Mouse (Mus musculus) kidney, postnatal 14 days (tissue): ENCODE measurements around the gene Itgb3bp.

ENCODE experiments used
- DNase-seq: peaks from one replicate; pipeline ENCODE4 v3.0.0; 2022; ENCODE audit warnings: mixed read lengths

Itgb3bp gene

GRCm38 (mm10) chr4:99931240-99931580 is 1.6 kb upstream of the Itgb3bp start:
- no peak for DNase-seq

GRCm38 (mm10) chr4:99930518-99931239 is 1.1 kb upstream of the Itgb3bp start:
- DNase-seq, result no peak

DNA sequence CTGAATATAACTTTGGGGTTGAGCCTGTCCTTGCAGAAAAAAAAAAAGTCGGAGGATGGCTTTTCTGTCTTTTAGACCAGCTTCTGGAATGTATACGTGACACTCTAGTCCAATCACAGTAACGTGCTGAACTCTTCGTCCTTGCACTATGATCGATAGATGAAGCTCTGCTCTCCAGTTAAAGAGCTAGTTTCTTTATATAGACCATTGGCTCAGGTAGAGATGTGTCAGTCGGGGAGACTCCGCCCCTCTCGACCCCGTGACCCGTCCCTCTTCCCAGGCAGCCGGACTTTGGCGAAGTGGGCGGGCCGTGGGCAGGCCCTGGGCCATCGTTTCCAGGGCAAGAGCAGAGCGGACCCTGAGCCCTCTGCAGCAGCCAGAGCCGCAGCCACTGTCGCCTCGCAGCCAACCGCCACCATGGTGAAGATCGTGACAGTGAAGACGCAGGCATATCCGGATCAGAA is 432 bp downstream of the Itgb3bp start, which contains the start of gene Pgm1:
Pgm1 (plus strand) TSS at position 266 of the 464 bp plus-strand sequence.
- peak; percentile 94 for DNase-seq

GRCm38 (mm10) chr4:99928521-99928920 is 1.1 kb downstream of the Itgb3bp start:
- DNase-seq, result no peak

- DNase-seq, result no peak
Observed at GRCm38 (mm10) chr4:99926380-99926779, 3.2 kb downstream of the Itgb3bp start.

GRCm38 (mm10) chr4:99913894-99914451 is 15.6 kb downstream of the Itgb3bp start:
- no peak for DNase-seq

DNA sequence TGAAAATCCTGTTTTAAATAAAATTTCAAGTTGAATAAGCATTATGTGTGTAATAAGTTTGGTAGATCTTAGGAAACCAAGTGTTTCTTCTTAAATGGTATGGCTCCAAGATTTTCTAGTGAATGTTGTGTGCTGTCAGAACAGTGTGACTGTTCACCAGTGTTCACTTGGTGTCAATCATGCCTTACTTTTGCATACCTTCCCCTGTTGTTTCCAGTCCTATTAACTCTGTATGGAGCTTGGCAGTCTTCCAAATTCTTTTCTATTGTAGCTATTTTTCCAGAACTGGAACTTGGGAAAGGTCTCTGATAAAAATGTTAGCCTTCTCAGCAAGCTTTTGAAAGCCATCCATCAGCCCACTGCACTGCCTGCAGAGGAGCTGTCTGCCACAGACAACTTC is 47.2 kb downstream of the Itgb3bp start:
- DNase-seq, result no peak

GRCm38 (mm10) chr4:99881882-99882281 is 47.7 kb downstream of the Itgb3bp start:
- peak; percentile 13 for DNase-seq

DNA sequence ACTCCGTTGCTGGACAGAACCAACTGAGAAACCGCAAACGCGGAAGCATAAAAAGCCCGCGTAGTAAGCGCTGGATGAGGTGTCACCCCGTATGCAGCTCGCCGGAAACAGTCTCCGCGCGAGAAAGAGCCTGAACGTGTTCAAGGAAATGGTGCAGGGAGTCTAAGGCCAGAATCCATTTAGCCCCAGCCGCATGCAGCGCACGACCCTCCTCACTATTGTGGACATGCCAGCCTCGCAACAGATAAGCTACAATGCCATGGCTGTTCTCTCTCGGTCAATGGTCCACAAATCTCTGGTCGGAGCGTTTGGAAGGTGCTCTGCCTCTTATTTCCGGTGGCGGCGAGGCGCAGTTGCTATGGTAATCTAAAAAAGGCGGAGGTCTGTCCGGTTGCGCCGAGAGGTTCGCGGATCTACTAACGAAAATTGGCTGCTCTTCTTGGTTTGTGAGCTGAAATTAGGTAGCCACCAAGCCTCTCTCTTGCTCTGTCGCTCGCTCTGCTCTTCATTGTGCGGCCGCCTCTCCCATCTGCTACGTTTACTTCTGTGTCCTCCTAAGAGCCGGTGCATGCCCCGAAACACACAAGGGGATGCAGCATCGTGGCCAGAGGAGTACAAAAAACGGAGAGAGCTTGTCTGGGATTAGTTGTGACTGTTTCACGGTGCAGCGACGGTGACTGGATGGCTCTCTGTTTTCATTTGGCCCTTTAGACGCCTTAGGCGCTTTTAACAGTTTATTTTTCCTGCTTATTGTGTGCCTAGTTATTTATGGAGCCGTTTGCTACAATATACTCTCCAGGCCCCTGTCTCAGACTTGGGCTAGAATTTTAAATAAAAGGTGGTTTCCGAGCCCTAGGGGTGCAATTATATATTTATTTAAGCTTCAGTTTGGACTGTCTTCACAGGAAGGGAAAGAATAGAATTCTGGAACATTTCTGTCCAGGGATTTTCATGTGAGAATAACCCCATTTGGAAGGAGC is 100.2 kb downstream of the Itgb3bp start, which contains the start of gene Efcab7:
Efcab7 (plus strand) TSS at position 105 of the 980 bp plus-strand sequence.
- peak; percentile 84 for DNase-seq

GRCm38 (mm10) chr4:99828739-99829093 is 100.9 kb downstream of the Itgb3bp start:
- DNase-seq, result no peak

GRCm38 (mm10) chr4:99828337-99828736 is 101.3 kb downstream of the Itgb3bp start:
- DNase-seq, result no peak

DNA sequence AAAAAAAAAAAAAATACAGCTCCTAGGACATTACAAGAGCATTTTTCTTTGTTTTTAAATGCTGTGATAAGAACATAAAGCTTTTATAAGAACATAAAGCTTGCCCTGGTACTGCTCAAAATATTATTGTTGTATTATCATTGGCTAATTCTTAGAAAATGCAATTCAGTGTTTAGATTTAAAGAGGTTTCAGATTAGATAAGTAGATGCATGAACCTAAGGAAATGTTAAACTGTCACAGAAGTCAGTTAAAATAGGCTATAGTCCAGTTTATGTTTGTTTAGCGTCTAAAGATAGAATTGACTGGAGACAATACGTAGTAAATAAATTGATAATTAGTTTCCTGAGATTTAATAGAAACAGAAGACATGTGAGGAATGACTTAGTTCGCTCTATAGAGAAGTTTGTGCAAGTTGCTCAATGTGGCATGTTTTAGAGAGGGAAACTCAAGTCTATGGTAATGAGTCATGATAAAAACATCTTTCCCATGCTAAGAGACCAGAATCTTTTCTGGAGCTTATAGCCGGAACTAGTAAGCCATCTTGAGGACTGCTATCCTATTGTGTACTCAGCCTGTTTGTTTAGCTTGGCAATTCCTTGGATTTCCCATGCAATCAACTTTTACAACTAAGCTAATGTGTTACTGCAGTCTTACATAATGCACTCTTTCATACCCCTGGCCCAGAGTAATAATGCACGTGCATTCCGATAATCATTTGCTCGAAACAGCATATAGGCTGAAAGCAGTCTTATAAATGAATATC is 112.7 kb downstream of the Itgb3bp start:
- no peak for DNase-seq

DNA sequence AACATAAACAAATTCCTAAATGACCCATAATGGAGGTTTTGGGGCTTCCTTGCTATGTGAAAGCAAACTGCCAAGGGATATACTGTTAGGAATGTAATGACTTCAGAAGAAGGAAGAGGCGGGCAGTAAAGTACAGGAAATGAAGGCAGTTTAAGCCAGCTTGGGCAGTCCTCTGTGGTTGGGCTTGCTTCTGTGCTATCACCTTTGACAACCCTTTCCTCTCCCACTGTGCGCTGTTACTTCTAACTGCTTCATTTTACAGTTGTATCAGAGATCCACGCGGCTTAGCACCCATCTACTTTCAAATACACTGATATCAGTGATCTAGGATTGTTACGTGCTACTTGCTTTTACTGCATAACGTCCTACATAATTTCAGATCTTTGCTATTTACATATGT is 137.2 kb downstream of the Itgb3bp start:
- DNase-seq, result no peak

DNA sequence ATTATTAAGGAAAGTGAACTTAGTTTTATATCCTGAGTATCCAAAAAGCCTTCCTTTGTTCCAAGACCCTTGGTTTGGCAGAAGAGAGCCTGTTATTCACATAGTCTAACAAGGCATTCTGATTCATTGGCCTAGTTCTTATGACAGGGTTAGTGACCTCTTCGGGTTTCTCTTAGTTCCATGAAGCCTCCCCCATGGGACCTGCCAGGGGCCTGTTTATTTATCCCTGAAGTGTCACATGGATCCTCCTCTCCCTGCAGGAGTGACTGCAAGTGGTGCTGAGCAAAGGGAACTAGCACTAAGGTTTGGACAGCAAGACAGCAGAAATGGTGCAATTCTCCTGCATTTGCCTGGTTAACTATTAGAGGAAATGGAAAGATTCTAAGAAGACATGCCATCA is 156.6 kb downstream of the Itgb3bp start:
- peak; percentile 33 for DNase-seq

DNA sequence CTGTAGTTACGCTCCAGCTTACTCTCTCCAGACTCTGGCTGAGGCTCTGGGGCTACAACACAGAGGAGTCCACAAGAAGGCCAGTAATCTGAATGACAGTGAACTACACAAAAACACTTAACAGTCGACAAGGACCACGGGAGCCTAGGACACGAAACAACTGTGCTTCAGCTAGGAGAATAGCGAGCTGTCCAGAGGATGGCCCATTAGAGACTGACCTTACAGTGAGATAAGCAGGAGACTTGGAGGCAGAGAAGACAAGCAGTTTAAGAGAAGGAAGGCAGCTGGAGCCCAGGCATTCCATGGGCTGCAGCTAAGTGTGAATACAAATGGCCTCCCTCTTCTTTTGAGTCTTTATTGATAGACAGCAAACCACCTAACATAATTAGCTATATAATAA is 159.1 kb downstream of the Itgb3bp start:
- DNase-seq, result peak; percentile 53

GRCm38 (mm10) chr4:99766753-99767152 is 162.9 kb downstream of the Itgb3bp start:
- peak; percentile 50 for DNase-seq

GRCm38 (mm10) chr4:99766303-99766702 is 163.3 kb downstream of the Itgb3bp start:
- no peak for DNase-seq

DNA sequence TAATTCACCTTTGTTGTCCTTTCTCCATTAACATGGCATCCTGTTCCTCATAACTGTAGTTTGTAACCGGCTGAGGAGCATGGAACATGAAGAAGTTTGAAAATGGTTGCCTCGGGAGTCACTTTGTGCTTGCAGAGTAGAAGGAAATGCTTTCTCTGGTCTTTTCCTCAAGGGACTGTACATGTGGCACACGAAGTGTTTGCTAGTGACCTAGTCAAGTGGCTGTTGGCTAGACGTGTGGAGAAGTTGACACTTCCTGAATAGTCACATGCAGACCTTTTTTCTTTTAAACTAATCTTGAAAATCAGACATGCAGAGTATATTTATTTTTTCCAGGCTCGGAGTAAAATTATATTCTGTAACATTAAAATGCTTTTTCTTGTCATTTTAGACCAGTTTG is 177.2 kb downstream of the Itgb3bp start:
- no peak for DNase-seq

GRCm38 (mm10) chr4:99739836-99740235 is 189.8 kb downstream of the Itgb3bp start:
- no peak for DNase-seq

DNA sequence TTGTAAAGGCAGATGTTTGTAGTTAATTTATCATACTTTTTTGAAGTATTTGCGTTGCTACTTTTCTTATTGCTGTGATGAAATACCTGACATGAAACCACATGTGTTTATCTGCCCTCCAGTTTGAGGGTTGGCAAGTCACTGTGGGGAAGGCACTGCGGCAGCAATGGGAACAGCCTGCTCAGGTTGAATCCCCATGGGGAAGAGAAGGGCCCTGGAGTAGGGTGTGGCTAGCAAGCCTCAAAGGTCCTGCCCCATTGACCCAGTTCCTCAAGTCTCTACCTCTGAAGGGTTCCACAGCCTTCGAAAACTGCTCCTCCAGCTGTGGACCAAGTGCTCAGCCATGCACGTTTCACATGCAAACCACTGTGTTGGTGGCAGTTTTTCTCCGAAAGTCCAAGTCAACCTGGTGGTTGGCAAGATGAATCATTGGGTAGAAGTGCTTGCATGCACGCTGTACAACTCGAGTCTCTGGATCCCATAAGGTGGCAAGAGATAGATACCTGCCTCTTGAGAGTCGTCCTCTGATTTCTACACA is 203.6 kb downstream of the Itgb3bp start:
- DNase-seq, result no peak

- no peak for DNase-seq
Observed at GRCm38 (mm10) chr4:99724331-99724730, 205.3 kb downstream of the Itgb3bp start.

DNA sequence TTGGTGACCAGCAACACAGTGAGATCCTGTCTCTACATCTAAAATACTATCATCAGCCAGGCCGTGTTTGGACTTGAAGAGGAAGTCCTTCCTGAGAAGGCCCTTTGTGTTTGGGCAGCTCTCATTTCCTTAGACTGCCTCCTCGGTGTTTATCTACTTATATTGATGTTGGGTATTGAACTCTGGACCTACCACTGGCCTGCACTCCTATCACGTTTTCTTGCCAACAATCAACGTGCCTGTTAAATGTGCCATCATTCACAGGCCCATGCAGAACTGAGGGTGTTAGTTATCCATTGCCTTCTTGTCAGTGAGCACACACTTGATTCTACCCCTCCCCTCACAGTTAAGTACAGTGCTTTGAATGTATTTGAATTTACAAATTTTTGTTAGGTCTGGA is 211.7 kb downstream of the Itgb3bp start:
- DNase-seq, result no peak
